19 mouse cellular contexts compared by ENCODE assay signal in genomic region chr9:88409978-88410377, GRCm38 (mm10). TPM values are rescaled to one million over a fixed set of nuclear protein-coding genes. Genes with fewer than 3 reads are reported as not detected.
"Had no signal": no experiment of that assay in that cellular context is flagged by ENCODE, and none has a peak within 500 bp of the region (broad histone marks: within the 10 kb centered on the region; RNA-seq: fewer than 3 reads in every experiment).

No protein-coding gene starts in this region.

- H3K4me2 ChIP-seq: neural tube, embryonic 12.5 days; neural tube, embryonic 13.5 days; neural tube, embryonic 15.5 days; stomach, embryonic 15.5 days had no signal

- H3K9ac ChIP-seq: neural tube, embryonic 12.5 days; neural tube, embryonic 13.5 days; neural tube, embryonic 15.5 days; stomach, embryonic 15.5 days had no signal

- H3K9me3 ChIP-seq: neural tube, embryonic 12.5 days; neural tube, embryonic 13.5 days; neural tube, embryonic 15.5 days; stomach, embryonic 15.5 days had no signal

- H3K4me3 ChIP-seq: neural tube, embryonic 12.5 days; neural tube, embryonic 13.5 days; neural tube, embryonic 15.5 days; stomach, embryonic 15.5 days had no signal

- DNase-seq: retina, postnatal 1 day; right cerebral cortex, adult 18-20 months; right cerebral cortex, postnatal 14 days; right cerebral cortex, postnatal 25 days; right cerebral cortex, postnatal 4 days; spleen, adult 18-20 months; thymus, adult 2 months; thymus, postnatal 14 days; thymus, postnatal 25 days; thymus, postnatal 36 days; thymus, postnatal 4 days had no signal

- H3K27me3 ChIP-seq: neural tube, embryonic 12.5 days; neural tube, embryonic 13.5 days; neural tube, embryonic 15.5 days; stomach, embryonic 15.5 days had no signal

- H3K4me1 ChIP-seq: neural tube, embryonic 12.5 days; neural tube, embryonic 13.5 days; neural tube, embryonic 15.5 days; stomach, embryonic 15.5 days had no signal

- H3K27ac ChIP-seq: neural tube, embryonic 12.5 days; neural tube, embryonic 13.5 days; neural tube, embryonic 15.5 days; stomach, embryonic 15.5 days; stomach, postnatal 0 days had no signal

RNA-seq across cellular contexts. Expression of gene Gm20537, which starts 46.4 kb away (rescaled TPM):
- total RNA-seq: neutrophil, adult 5-6 weeks had no signal
- polyA plus RNA-seq: neural tube, embryonic 13.5 days; spleen, adult 2 months; stomach, postnatal 0 days; thymus, postnatal 0 days had no signal
